15 mouse cellular contexts compared by ENCODE assay signal in the genomic region with DNA sequence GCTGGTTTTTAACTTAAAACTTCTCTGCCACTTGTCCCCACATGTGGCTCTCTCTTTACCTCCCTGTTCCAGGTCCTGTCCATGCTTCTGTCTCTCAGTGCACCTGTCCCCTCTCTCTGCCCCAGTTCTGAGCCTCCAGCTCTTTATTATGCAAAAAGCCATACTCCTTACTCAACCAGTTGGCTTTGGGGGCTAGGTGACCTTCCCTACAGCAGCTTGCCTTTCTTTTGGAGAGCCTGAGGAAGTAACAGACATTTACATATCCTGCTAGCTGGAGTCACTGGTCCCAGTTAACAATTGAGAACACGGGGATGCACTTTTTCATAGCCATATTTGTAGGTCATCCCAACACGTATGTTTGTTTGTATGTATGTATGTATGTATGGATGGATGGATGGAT.
"Had no signal": no experiment of that assay in that cellular context is flagged by ENCODE, and none has a peak within 500 bp of the region (broad histone marks: within the 10 kb centered on the region; RNA-seq: fewer than 3 reads in every experiment).

No protein-coding gene starts in this region.

- H3K9me3 ChIP-seq: neural tube, embryonic 15.5 days; stomach, embryonic 15.5 days had no signal

- H3K36me3 ChIP-seq: neural tube, embryonic 15.5 days; stomach, embryonic 15.5 days had no signal

- DNase-seq: retina, postnatal 1 day; right cerebral cortex, adult 18-20 months; right cerebral cortex, postnatal 14 days; right cerebral cortex, postnatal 25 days; right cerebral cortex, postnatal 4 days; spleen, adult 18-20 months; thymus, adult 18-20 months; thymus, adult 2 months; thymus, postnatal 14 days; thymus, postnatal 25 days; thymus, postnatal 36 days; thymus, postnatal 4 days had no signal

- H3K9ac ChIP-seq: neural tube, embryonic 15.5 days; stomach, embryonic 15.5 days had no signal

- H3K4me1 ChIP-seq: stomach, embryonic 15.5 days had no signal

- H3K4me3 ChIP-seq: neural tube, embryonic 15.5 days; stomach, embryonic 15.5 days had no signal

- H3K27me3 ChIP-seq: stomach, embryonic 15.5 days had no signal

- H3K27ac ChIP-seq: neural tube, embryonic 15.5 days; stomach, embryonic 15.5 days; stomach, postnatal 0 days had no signal
